8 mouse cellular contexts compared by ENCODE assay signal in genomic region chr11:94138411-94139231, GRCm38 (mm10).
DNase-seq lines count a peak whose midpoint lies in the region; ATAC-seq lines count a peak whose summit lies in the region.

No protein-coding gene starts in this region.

- no peak overlapping the region for H3K4me2 ChIP-seq in neural tube, embryonic 15.5 days
- no peak overlapping the region for H3K4me2 ChIP-seq in intestine, embryonic 15.5 days (replicated peaks)

- no peak for ATAC-seq in neural tube, embryonic 15.5 days (ENCODE audit: low FRiP score)
- no peak for ATAC-seq in intestine, embryonic 15.5 days
- ATAC-seq in monocyte, adult 5-6 weeks (replicated peaks; ENCODE audit: insufficient number of reproducible peaks, low FRiP score, low TSS enrichment, poor library complexity, severe bottlenecking): no peak

- H3K27me3 ChIP-seq in neural tube, embryonic 15.5 days (replicated peaks): no peaks in the 10 kb centered on the region
- no peaks in the 10 kb centered on the region for H3K27me3 ChIP-seq in intestine, embryonic 15.5 days (replicated peaks)

- peaks cover 32% of the 10 kb centered on the region for H3K4me1 ChIP-seq in neural tube, embryonic 15.5 days
- H3K4me1 ChIP-seq in intestine, embryonic 15.5 days (replicated peaks): peaks cover 36% of the 10 kb centered on the region

- no peaks in the 10 kb centered on the region for H3K36me3 ChIP-seq in neural tube, embryonic 15.5 days
- H3K36me3 ChIP-seq in intestine, embryonic 15.5 days: no peaks in the 10 kb centered on the region

- peak; percentile 46 for DNase-seq in neural tube, embryonic 10.5 days (ENCODE audit: extremely low spot score, low spot score)
- peak; percentile 90 for DNase-seq in gastrocnemius, adult 18-20 months (ENCODE audit: low spot score)
- DNase-seq in skeletal muscle tissue, adult 2 months (ENCODE audit: low read depth, low spot score): peak; percentile 96
- DNase-seq in right cerebral cortex, postnatal 4 days: no peak
- no peak for DNase-seq in right cerebral cortex, adult 18-20 months

- 45% methylated on average over 24 of the region's 24 CpGs for WGBS in neural tube, embryonic 15.5 days
- whole genome bisulfite sequencing in intestine, embryonic 15.5 days: 31% methylated on average over 24 of the region's 24 CpGs

- no peak overlapping the region for H3K4me3 ChIP-seq in neural tube, embryonic 15.5 days (replicated peaks)
- H3K4me3 ChIP-seq in intestine, embryonic 15.5 days (replicated peaks): no peak overlapping the region

- H3K9me3 ChIP-seq in neural tube, embryonic 15.5 days (replicated peaks): no peaks in the 10 kb centered on the region
- no peaks in the 10 kb centered on the region for H3K9me3 ChIP-seq in intestine, embryonic 15.5 days

- H3K27ac ChIP-seq in neural tube, embryonic 15.5 days (replicated peaks): no peak overlapping the region
- peak overlapping the region; percentile 68 for H3K27ac ChIP-seq in intestine, embryonic 15.5 days

- H3K9ac ChIP-seq in neural tube, embryonic 15.5 days (replicated peaks): no peak overlapping the region
- 0 out of 2 replicates have a peak overlapping the region, but pooled peaks have one; percentile 1 for H3K9ac ChIP-seq in intestine, embryonic 15.5 days

Comparison
In these comparisons a context has a peak if more than half of its experiments do, and no peak if none do; other contexts are left out.
1. DNase-seq: peak in neural tube, embryonic 10.5 days (single experiment), gastrocnemius, adult 18-20 months (single experiment) and skeletal muscle tissue, adult 2 months (single experiment); none in right cerebral cortex, postnatal 4 days (single experiment) and right cerebral cortex, adult 18-20 months (single experiment).